Mouse (Mus musculus): Measurements from ENCODE around the gene Dnmt3a. TPM values are rescaled to one million over a fixed set of nuclear protein-coding genes. Genes with fewer than 3 reads are reported as not detected.

Gene Dnmt3a
- polyA plus RNA-seq, 1 experiment from 2014 or later = 229 TPM

GRCm38 (mm10) chr12:3776015-3776414, 29.8 kb upstream of the Dnmt3a start:
- no peaks in the 10 kb centered on the region for H3K36me3 ChIP-seq
- H3K4me3 ChIP-seq = no peak overlapping the region
- no peak for ATAC-seq (ENCODE audit: insufficient number of reproducible peaks, insufficient read depth, low FRiP score, low TSS enrichment)
- H3K27me3 ChIP-seq = no peaks in the 10 kb centered on the region
- H3K9me3 ChIP-seq = no peaks in the 10 kb centered on the region
- H3K4me1 ChIP-seq = peaks cover 17% of the 10 kb centered on the region
- no peak overlapping the region for H3K27ac ChIP-seq
- H3K4me2 ChIP-seq (replicated peaks) = no peak overlapping the region
- no peak overlapping the region for H3K9ac ChIP-seq
- 91% methylated on average over 2 of the region's 2 CpGs for WGBS

GRCm38 (mm10) chr12:3777682-3778081, 28.1 kb upstream of the Dnmt3a start:
- H3K27ac ChIP-seq = no peak overlapping the region
- no peaks in the 10 kb centered on the region for H3K36me3 ChIP-seq
- no peak overlapping the region for H3K4me2 ChIP-seq (replicated peaks)
- no peaks in the 10 kb centered on the region for H3K9me3 ChIP-seq
- 93% methylated on average over 5 of the region's 5 CpGs for WGBS
- H3K27me3 ChIP-seq = no peaks in the 10 kb centered on the region
- no peak overlapping the region for H3K9ac ChIP-seq
- ATAC-seq (ENCODE audit: insufficient number of reproducible peaks, insufficient read depth, low FRiP score, low TSS enrichment) = no peak
- H3K4me1 ChIP-seq = peaks cover 31% of the 10 kb centered on the region
- H3K4me3 ChIP-seq = no peak overlapping the region

- Histone ChIP-seq H3K4me1 (peaks cover 35% of the 10 kb centered on the region), H3K36me3 (no peaks in the 10 kb centered on the region), H3K27ac (no peak overlapping the region), H3K4me3 (no peak overlapping the region), H3K9me3 (no peaks in the 10 kb centered on the region), H3K4me2 (replicated peaks) (no peak overlapping the region), H3K9ac (no peak overlapping the region), H3K27me3 (no peaks in the 10 kb centered on the region)
- no peak for ATAC-seq (ENCODE audit: insufficient number of reproducible peaks, insufficient read depth, low FRiP score, low TSS enrichment)
- 82% methylated on average over 6 of the region's 6 CpGs for WGBS
Observed at GRCm38 (mm10) chr12:3778286-3778685, 27.5 kb upstream of the Dnmt3a start.

DNA sequence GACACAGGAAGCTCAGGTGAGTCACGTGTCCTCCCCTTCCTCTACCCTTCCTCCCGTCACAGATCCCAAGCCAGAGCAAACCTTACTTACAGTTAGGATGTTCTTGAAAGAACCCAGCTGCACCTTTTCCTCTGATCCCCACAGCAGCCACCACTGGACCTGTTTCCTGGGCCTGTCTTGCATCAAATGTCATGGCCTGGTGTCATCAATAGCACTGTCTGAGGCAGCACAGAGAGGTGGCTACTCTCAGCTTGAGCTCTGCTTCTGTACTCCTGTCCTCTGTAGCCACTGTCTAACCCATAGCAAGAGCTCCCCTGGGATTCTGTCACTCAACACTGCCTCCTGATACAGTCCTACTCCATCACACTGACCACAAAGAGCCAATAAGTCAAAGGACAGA, 26.2 kb upstream of the Dnmt3a start:
- no peak for ATAC-seq (ENCODE audit: insufficient number of reproducible peaks, insufficient read depth, low FRiP score, low TSS enrichment)
- Histone ChIP-seq H3K4me3 (no peak overlapping the region), H3K36me3 (no peaks in the 10 kb centered on the region), H3K9me3 (no peaks in the 10 kb centered on the region), H3K27me3 (no peaks in the 10 kb centered on the region), H3K9ac (no peak overlapping the region), H3K27ac (no peak overlapping the region), H3K4me1 (peaks cover 40% of the 10 kb centered on the region), H3K4me2 (replicated peaks) (no peak overlapping the region)
- WGBS = 62% methylated on average over 2 of the region's 2 CpGs

- Histone ChIP-seq H3K4me2 (replicated peaks) (0 out of 2 replicates have a peak overlapping the region, but pooled peaks have one; percentile 1), H3K9me3 (no peaks in the 10 kb centered on the region), H3K4me1 (peaks cover 40% of the 10 kb centered on the region), H3K36me3 (no peaks in the 10 kb centered on the region), H3K4me3 (no peak overlapping the region), H3K27ac (peak overlapping the region; percentile 91), H3K9ac (no peak overlapping the region), H3K27me3 (no peaks in the 10 kb centered on the region)
- 13% methylated on average over 8 of the region's 8 CpGs for WGBS
- ATAC-seq (ENCODE audit: insufficient number of reproducible peaks, insufficient read depth, low FRiP score, low TSS enrichment) = peak; percentile 57
Observed at GRCm38 (mm10) chr12:3780405-3780891, 25.4 kb upstream of the Dnmt3a start.

- peaks cover 40% of the 10 kb centered on the region for H3K4me1 ChIP-seq
- no peaks in the 10 kb centered on the region for H3K36me3 ChIP-seq
- H3K9ac ChIP-seq = no peak overlapping the region
- H3K27ac ChIP-seq = peak overlapping the region; percentile 91
- ATAC-seq (ENCODE audit: insufficient number of reproducible peaks, insufficient read depth, low FRiP score, low TSS enrichment) = peak; percentile 32; the same call in 1 of the 2 replicates
- H3K4me3 ChIP-seq = no peak overlapping the region
- H3K27me3 ChIP-seq = no peaks in the 10 kb centered on the region
- WGBS = 23% methylated on average over 7 of the region's 7 CpGs
- H3K4me2 ChIP-seq (replicated peaks) = peak overlapping the region; percentile 1; the same call in 1 of the 2 replicates
- H3K9me3 ChIP-seq = no peaks in the 10 kb centered on the region
Observed at GRCm38 (mm10) chr12:3780931-3781471, 24.8 kb upstream of the Dnmt3a start.

DNA sequence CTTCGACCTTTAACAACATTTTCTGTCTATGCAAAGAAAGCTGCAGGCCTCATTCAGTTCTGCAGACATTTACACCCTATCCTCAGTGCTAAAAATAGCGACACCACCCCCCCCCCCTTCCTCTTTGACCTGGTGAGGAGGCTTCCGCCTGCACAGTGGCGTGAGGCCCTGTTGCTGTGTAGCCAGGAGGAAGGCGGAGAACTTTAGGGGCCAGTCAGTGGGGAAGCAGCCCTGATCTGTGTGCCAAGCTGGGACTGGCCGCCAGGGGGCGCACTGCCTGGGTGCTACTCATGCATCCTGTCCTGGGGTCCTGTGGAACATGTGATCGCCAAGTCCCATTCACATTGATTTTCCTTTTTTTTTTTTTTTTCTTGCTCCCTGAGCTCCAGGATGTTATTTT, 24.3 kb upstream of the Dnmt3a start:
- Histone ChIP-seq H3K27ac (peak overlapping the region; percentile 91), H3K4me1 (peaks cover 40% of the 10 kb centered on the region), H3K9ac (no peak overlapping the region), H3K4me2 (replicated peaks) (peak overlapping the region; percentile 1; the same call in 1 of the 2 replicates), H3K27me3 (no peaks in the 10 kb centered on the region), H3K9me3 (no peaks in the 10 kb centered on the region), H3K36me3 (no peaks in the 10 kb centered on the region), H3K4me3 (no peak overlapping the region)
- WGBS = 8% methylated on average over 8 of the region's 8 CpGs
- peak; percentile 72 for ATAC-seq (ENCODE audit: insufficient number of reproducible peaks, insufficient read depth, low FRiP score, low TSS enrichment)

- no peak overlapping the region; the same call in 1 of the 2 replicates for H3K27ac ChIP-seq
- H3K4me1 ChIP-seq = peaks cover 57% of the 10 kb centered on the region
- H3K4me2 ChIP-seq (replicated peaks) = no peak overlapping the region
- ATAC-seq (ENCODE audit: insufficient number of reproducible peaks, insufficient read depth, low FRiP score, low TSS enrichment) = no peak
- H3K4me3 ChIP-seq = no peak overlapping the region
- H3K9me3 ChIP-seq = no peaks in the 10 kb centered on the region
- no peaks in the 10 kb centered on the region for H3K36me3 ChIP-seq
- H3K9ac ChIP-seq = no peak overlapping the region
- no peaks in the 10 kb centered on the region for H3K27me3 ChIP-seq
- WGBS = 59% methylated on average over 3 of the region's 3 CpGs
Observed at GRCm38 (mm10) chr12:3783196-3783825, 22.5 kb upstream of the Dnmt3a start.

GRCm38 (mm10) chr12:3784258-3784657, 21.5 kb upstream of the Dnmt3a start:
- no peak overlapping the region for H3K4me3 ChIP-seq
- no peak overlapping the region for H3K27ac ChIP-seq
- 92% methylated on average over 2 of the region's 2 CpGs for WGBS
- H3K27me3 ChIP-seq = no peaks in the 10 kb centered on the region
- ATAC-seq (ENCODE audit: insufficient number of reproducible peaks, insufficient read depth, low FRiP score, low TSS enrichment) = no peak
- H3K4me1 ChIP-seq = peaks cover 65% of the 10 kb centered on the region
- no peak overlapping the region for H3K9ac ChIP-seq
- no peaks in the 10 kb centered on the region for H3K36me3 ChIP-seq
- H3K4me2 ChIP-seq (replicated peaks) = no peak overlapping the region
- no peaks in the 10 kb centered on the region for H3K9me3 ChIP-seq

- Histone ChIP-seq H3K4me1 (peaks cover 65% of the 10 kb centered on the region), H3K9me3 (no peaks in the 10 kb centered on the region), H3K4me2 (replicated peaks) (no peak overlapping the region), H3K27me3 (no peaks in the 10 kb centered on the region), H3K9ac (no peak overlapping the region), H3K27ac (no peak overlapping the region), H3K4me3 (no peak overlapping the region), H3K36me3 (no peaks in the 10 kb centered on the region)
- 82% methylated on average over 4 of the region's 4 CpGs for WGBS
- ATAC-seq (ENCODE audit: insufficient number of reproducible peaks, insufficient read depth, low FRiP score, low TSS enrichment) = no peak
Observed at GRCm38 (mm10) chr12:3784729-3785128, 21.1 kb upstream of the Dnmt3a start.

DNA sequence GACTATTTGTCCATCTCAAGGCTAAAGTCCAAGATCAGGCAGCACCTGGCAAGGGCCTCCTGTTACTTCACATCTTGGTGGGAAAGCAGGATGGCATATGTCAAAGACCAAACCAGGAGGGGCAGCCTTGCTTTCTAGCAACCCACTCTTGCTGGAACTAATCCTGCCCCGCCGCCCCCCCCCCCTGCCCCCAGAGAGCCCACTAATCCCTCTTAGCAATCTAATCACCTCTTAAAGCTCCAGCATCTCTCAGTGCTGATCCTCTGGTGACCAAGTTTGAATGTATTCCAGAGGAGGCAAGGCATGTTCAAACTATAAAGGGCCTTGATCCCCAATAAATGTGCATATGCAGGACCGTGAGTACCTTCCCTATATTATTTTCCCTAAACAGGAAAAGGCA, 18.8 kb upstream of the Dnmt3a start:
- Histone ChIP-seq H3K4me2 (replicated peaks) (no peak overlapping the region), H3K4me3 (no peak overlapping the region), H3K27ac (peak overlapping the region; percentile 83; the same call in 1 of the 2 replicates), H3K36me3 (no peaks in the 10 kb centered on the region), H3K4me1 (peaks cover 44% of the 10 kb centered on the region), H3K27me3 (no peaks in the 10 kb centered on the region), H3K9me3 (no peaks in the 10 kb centered on the region), H3K9ac (no peak overlapping the region)
- no peak for ATAC-seq (ENCODE audit: insufficient number of reproducible peaks, insufficient read depth, low FRiP score, low TSS enrichment)
- 26% methylated on average over 3 of the region's 3 CpGs for WGBS

GRCm38 (mm10) chr12:3787541-3787940, 18.3 kb upstream of the Dnmt3a start:
- Histone ChIP-seq H3K36me3 (no peaks in the 10 kb centered on the region), H3K9ac (no peak overlapping the region), H3K27me3 (no peaks in the 10 kb centered on the region), H3K9me3 (no peaks in the 10 kb centered on the region), H3K4me1 (peaks cover 42% of the 10 kb centered on the region), H3K4me3 (no peak overlapping the region), H3K27ac (peak overlapping the region; percentile 83), H3K4me2 (replicated peaks) (no peak overlapping the region)
- 15% methylated on average over 1 of the region's 1 CpGs for WGBS
- peak; percentile 7; the same call in 1 of the 2 replicates for ATAC-seq (ENCODE audit: insufficient number of reproducible peaks, insufficient read depth, low FRiP score, low TSS enrichment)
